Mouse (Mus musculus) forebrain, embryonic 10.5 days (tissue): Measurements from ENCODE around the gene Csnk1d. TPM values are rescaled to one million over a fixed set of nuclear protein-coding genes. Genes with fewer than 3 reads are reported as not detected.

ENCODE experiments used
- DNase-seq: peaks from one replicate; pipeline ENCODE4 v3.0.0-alpha.2; 2017; ENCODE audit warnings: low spot score; ENCODE audit errors: extremely low spot score
- H3K27ac ChIP-seq: fragments of 300-500 bp; sonication (generic); 2 replicates; pipeline ENCODE4 v1.5.1; 2016; ENCODE audit warnings: mild to moderate bottlenecking
- H3K27me3 ChIP-seq: fragments of 300-500 bp; sonication (generic); 2 replicates; pipeline ENCODE4 v1.6.1; 2016; ENCODE audit warnings: mild to moderate bottlenecking; ENCODE audit not compliant: poor library complexity, severe bottlenecking
- H3K36me3 ChIP-seq: fragments of 300-500 bp; sonication (generic); replicated peaks from 2 replicates; pipeline ENCODE4 v1.6.1; 2016; ENCODE audit warnings: mild to moderate bottlenecking, moderate library complexity
- H3K4me1 ChIP-seq: fragments of 300-500 bp; sonication (generic); 2 replicates; pipeline ENCODE4 v1.6.1; 2016
- H3K4me3 ChIP-seq: fragments of 300-500 bp; sonication (generic); 2 replicates; pipeline ENCODE4 v1.5.1; 2016; ENCODE audit warnings: mild to moderate bottlenecking, moderate library complexity
- H3K9me3 ChIP-seq: fragments of 300-500 bp; sonication (generic); 2 replicates; pipeline ENCODE4 v1.6.1; 2016; ENCODE audit warnings: mild to moderate bottlenecking, moderate library complexity
- WGBS: fragments of 180-500 bp; shearing (Covaris S2); methylation state at CpG from one replicate; pipeline ENCODE4 v1.1.7; 2016; 5-methylcytosine and 5-hydroxymethylcytosine counted together
- polyA plus RNA-seq: library from polyadenylated mRNA; unstranded; fragments of >200 nt; fragmentation: Nextera tagmentation; extraction: Ambion mirVana; gene quantifications from 2 replicates; pipeline ENCODE4 v1.2.1, GENCODE M21; 2016

Gene Csnk1d
- polyA plus RNA-seq, 1 experiment from 2014 or later = 120 TPM

DNA sequence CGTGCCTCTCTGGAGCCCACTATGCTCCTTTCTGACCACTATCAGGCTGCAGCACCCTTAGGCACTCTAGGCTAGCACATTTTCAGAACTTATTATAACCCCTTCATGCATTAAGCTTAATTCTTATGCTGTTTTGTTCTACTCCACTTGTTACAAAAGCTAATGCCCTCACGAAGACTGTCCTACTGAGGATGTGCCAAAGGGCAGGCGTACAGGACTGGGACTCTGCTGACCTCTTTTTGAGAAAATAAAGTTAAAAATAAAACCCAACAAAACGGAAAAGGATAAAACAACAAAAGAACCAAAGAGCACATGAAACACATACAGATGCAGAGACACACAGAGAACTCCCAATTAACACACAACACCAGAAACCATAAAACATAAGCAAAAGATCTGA is 9.5 kb downstream of the Csnk1d start:
- Histone ChIP-seq H3K27me3 (no peaks in the 10 kb centered on the region), H3K9me3 (no peaks in the 10 kb centered on the region), H3K27ac (no peak overlapping the region), H3K4me1 (no peaks in the 10 kb centered on the region), H3K4me3 (no peak overlapping the region), H3K36me3 (peaks cover 99% of the 10 kb centered on the region)
- DNase-seq = no peak
- 93% methylated on average over 4 of the region's 4 CpGs for WGBS

DNA sequence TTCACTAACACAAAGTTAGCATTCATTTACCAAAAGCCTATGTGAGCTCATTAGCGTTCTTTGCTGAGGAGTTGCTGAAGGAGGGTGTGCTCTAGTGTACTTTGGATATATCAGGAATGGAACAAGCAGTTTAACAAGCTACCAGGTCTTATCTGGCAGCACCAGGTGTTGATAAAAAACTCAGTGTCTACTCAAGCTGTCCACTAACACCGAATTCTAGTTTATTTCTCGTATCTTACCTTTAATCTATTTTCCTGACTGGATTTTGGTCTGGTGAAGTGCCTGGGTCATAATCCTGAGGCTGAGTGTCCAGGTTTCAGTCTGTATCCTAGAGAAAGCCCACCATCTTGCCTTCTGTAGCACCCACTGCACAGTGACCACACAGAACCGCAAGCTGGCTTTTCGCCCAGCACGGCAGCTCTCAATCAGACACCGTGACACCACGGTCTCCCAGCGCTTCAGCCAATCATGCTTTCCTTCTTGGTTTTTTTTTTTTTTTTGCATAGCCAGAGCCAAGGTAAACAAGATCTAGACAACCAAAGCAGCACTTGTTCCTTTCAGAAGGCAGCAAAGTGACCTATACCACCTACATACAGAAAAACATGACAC is 10.6 kb downstream of the Csnk1d start:
- H3K9me3 ChIP-seq = no peaks in the 10 kb centered on the region
- no peak for DNase-seq
- H3K27ac ChIP-seq = no peak overlapping the region
- no peaks in the 10 kb centered on the region for H3K27me3 ChIP-seq
- whole genome bisulfite sequencing = 88% methylated on average over 9 of the region's 9 CpGs
- H3K4me1 ChIP-seq = no peaks in the 10 kb centered on the region
- H3K36me3 ChIP-seq = peaks cover 99% of the 10 kb centered on the region
- H3K4me3 ChIP-seq = no peak overlapping the region

DNA sequence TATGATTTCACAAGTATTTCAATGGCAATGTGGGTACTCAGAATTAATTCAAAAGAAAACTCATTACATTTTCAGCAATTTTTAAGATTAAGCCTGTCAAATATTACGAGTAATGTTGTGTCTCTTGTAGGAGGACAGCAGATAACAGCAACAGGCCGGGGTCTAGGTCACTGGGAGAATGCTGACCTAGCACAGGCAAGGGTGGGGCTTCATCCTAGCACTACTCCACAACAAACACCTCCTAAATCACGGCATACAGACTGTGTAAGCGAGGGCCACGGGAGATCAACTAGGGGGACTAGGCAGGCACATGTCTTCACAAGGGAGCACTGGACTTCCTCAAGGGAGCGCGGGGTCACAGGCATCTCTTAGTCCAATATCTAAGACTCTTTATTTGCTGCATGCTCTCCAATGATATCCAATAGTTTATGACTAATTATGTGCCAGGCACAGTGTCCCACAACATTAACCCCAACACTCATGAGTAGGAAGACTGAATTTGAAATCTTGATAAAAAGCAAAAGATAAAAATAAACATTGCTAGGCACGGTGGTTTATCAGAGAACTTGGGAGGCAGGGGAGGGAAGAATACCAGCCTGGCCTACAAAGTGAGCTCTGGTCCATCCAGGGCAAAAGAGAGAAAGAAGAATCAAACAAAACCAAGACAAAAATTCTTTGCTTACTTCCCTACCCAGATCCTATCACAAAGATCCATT is 11.3 kb downstream of the Csnk1d start:
- H3K4me3 ChIP-seq = no peak overlapping the region
- H3K27ac ChIP-seq = no peak overlapping the region
- WGBS = 92% methylated on average over 8 of the region's 8 CpGs
- DNase-seq = no peak
- H3K4me1 ChIP-seq = no peaks in the 10 kb centered on the region
- H3K36me3 ChIP-seq = peaks cover 99% of the 10 kb centered on the region
- no peaks in the 10 kb centered on the region for H3K27me3 ChIP-seq
- H3K9me3 ChIP-seq = no peaks in the 10 kb centered on the region

DNA sequence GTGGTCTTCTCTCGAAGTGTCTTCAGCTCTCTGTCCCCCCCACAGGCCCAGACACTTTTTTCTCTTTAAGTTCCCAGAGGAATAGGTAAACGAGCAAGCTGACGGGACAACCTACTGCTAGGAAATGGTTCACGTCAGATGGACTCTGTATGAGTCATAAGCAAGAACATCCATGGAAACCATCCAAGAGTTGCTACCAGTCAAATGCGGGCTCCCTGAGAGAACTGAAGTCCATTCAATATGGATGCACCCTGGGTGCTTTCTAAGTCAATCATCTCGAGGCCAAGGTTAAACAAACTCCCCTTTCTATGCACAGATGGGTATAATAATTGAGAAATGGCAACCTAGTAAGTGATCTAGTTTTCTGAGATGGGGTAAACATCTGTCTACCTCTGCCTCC is 17.8 kb downstream of the Csnk1d start:
- no peaks in the 10 kb centered on the region for H3K9me3 ChIP-seq
- WGBS = 92% methylated on average over 6 of the region's 6 CpGs
- H3K27me3 ChIP-seq = no peaks in the 10 kb centered on the region
- peaks cover 100% of the 10 kb centered on the region for H3K36me3 ChIP-seq
- DNase-seq = no peak
- no peaks in the 10 kb centered on the region for H3K4me1 ChIP-seq
- no peak overlapping the region for H3K4me3 ChIP-seq
- no peak overlapping the region for H3K27ac ChIP-seq

DNA sequence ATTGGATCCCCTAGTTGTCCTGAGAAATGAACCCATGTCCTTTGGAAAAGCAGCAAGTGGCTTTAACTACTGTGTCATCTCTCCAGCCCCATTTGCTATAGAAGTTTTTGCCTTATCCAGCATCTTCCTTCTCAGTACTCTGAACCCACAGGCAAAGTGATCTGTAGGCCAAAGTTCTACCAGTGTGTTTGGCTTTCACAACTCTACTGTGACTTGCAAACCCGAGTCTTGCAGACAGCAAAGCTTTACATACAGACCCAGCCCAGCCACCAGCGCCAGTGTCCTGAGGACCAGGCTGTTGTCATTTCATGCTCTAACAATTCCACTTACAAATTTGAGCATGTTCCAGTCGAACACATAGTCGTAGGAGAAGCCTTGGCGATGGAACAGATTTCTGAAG is 19.9 kb downstream of the Csnk1d start:
- Histone ChIP-seq H3K27me3 (no peaks in the 10 kb centered on the region), H3K4me3 (no peak overlapping the region), H3K9me3 (no peaks in the 10 kb centered on the region), H3K27ac (no peak overlapping the region), H3K4me1 (no peaks in the 10 kb centered on the region), H3K36me3 (peaks cover 100% of the 10 kb centered on the region)
- WGBS = 95% methylated on average over 5 of the region's 5 CpGs
- DNase-seq = no peak

DNA sequence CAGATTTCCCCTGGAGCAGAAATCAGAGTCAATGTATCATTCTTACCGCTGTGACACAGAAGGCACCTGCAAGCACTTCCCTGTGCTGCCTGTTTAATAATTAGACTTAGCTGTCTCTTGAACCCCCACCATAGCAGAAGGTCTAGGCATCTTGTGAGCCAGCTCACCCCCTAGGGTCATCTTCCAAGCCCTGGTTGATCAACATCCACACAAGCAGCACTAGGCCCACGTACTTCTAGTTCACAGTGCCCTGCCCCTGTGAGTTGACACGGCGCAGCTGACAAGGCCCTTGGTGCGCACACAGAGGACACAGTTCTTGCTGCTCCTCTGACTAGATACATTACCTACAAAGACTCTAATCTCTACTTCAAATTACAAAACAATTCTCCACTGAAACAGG is 21.4 kb downstream of the Csnk1d start:
- no peak overlapping the region for H3K27ac ChIP-seq
- H3K4me1 ChIP-seq = peaks cover 5% of the 10 kb centered on the region
- peaks cover 100% of the 10 kb centered on the region for H3K36me3 ChIP-seq
- no peak for DNase-seq
- H3K9me3 ChIP-seq = no peaks in the 10 kb centered on the region
- H3K27me3 ChIP-seq = no peaks in the 10 kb centered on the region
- WGBS = 95% methylated on average over 5 of the region's 5 CpGs
- no peak overlapping the region for H3K4me3 ChIP-seq

DNA sequence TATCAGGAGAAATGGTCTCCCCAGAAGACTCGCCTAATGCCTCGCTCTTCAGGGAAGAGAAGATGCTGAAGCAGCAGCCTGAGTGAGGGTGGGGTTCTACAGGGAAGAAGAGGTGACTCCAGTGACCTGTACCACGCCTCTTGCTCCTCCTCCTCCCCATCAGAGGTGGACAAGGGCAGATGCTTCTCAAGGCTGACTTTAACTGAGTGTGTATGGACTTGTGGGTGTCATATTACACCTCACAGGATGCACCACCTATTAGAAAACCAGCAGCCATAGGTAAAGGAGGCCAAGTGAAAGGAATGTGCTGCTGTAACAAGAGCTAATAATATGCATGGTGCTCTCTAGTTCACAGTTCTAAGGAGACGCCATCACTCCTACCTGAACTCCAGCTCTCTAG is 25.5 kb downstream of the Csnk1d start:
- Histone ChIP-seq H3K4me1 (peaks cover 11% of the 10 kb centered on the region), H3K36me3 (peaks cover 100% of the 10 kb centered on the region), H3K9me3 (no peaks in the 10 kb centered on the region), H3K27ac (no peak overlapping the region), H3K27me3 (no peaks in the 10 kb centered on the region), H3K4me3 (no peak overlapping the region)
- 89% methylated on average over 4 of the region's 4 CpGs for WGBS
- DNase-seq = no peak

DNA sequence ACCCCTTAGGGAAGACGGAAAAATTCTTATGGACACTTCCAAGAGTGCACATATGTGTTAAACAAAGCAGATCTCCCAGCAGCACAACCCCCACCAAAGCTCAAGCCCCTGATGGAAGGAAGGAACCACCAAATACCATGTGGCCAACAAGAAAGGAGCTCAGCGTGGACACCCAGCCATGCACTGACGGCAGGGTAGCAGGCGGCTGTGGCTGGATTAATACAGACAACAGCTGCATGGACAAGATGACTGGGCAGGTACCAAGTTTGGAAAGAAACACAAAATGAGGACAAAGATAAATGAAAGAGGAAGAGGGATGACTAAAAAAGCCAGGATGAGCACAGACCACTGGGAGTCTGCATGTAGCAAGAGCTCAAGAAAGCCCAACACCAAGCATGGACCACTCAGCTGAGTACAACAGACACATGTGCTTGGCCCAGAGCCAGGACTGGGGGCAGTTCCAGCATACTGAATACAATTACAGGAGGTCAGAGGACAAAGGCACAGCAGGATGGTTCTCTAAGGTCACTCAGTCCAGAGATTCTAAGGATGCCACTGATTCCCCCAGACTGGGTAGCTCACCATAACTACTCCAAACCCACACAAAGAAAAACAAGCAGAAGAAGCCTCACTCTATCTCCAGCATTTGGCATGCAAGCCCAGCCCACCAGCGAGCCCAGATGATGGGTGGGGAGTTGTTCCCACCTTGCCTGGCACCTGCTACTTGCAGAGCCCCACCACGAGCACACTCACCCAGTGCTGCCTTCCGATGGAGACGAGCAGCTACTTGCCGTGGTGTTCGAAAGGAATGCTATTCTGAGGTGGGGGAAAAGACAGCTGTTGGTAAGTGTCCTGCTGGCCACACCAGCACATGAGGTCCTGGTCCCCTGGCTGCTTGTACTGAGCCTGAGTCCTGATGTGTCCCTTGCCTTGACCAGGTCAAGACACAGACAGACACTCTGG is 26.7 kb downstream of the Csnk1d start:
- Histone ChIP-seq H3K36me3 (peaks cover 100% of the 10 kb centered on the region), H3K9me3 (no peaks in the 10 kb centered on the region), H3K27ac (no peak overlapping the region), H3K27me3 (no peaks in the 10 kb centered on the region), H3K4me1 (peaks cover 13% of the 10 kb centered on the region), H3K4me3 (no peak overlapping the region)
- WGBS = 85% methylated on average over 10 of the region's 10 CpGs
- no peak for DNase-seq

DNA sequence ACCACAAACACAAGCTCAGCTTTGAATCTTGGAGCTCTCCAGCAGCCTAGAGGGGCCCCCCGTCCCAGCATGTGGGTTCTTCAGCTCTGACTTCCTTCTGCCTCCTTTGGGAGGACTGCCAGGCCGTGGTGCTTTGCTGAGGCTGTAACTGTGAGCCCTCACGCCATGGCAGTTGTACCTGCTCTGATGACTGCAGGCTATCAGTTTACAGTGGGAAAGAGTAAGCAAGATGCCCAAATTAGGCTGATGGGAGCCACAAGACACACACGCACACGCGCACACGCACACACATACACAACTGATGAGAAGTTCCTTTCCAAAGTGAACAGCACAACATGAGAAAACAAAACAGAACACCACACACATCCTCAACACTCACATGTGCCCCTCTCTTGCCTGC is 28.2 kb downstream of the Csnk1d start:
- Histone ChIP-seq H3K4me3 (no peak overlapping the region), H3K9me3 (no peaks in the 10 kb centered on the region), H3K27ac (no peak overlapping the region), H3K36me3 (peaks cover 100% of the 10 kb centered on the region), H3K27me3 (no peaks in the 10 kb centered on the region), H3K4me1 (peaks cover 22% of the 10 kb centered on the region)
- WGBS = 93% methylated on average over 7 of the region's 7 CpGs
- no peak for DNase-seq

DNA sequence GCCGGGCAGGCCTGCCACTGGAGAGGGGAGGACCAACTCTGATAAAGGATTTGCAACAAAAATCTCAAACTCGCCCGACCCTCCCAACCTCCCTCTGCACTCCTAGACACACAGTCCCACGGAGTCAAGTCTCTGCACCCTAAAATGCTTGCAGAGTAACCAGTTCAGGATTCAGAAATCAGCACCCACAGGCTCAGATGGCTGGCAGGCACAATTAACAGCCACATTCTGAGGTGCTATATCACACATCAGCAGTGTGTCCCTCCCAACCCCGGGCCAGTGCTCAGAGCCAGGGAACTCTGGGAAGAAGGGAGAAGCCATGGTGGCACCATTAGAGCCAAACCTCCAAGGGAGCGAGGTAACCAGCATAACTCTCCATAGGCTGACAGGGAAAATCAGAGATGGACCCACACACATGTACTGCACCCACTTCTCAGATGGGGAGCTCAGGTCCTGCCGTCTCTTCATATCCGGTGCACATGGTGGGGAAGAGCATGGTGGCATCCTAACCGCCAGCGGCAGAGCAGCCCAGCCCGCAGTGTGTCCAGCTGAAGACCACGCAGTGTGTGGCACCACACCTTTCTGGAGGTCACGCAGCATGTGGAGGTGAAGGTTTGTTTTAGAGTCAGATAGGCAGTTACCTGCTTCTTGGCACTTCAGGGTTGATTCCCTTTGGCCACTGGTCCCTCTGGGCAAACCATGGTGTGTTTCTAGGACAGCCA is 28.9 kb downstream of the Csnk1d start:
- no peak overlapping the region for H3K4me3 ChIP-seq
- DNase-seq = no peak
- H3K27ac ChIP-seq = no peak overlapping the region
- H3K36me3 ChIP-seq = peaks cover 100% of the 10 kb centered on the region
- H3K9me3 ChIP-seq = no peaks in the 10 kb centered on the region
- peaks cover 22% of the 10 kb centered on the region for H3K4me1 ChIP-seq
- H3K27me3 ChIP-seq = no peaks in the 10 kb centered on the region
- 93% methylated on average over 13 of the region's 13 CpGs for WGBS

DNA sequence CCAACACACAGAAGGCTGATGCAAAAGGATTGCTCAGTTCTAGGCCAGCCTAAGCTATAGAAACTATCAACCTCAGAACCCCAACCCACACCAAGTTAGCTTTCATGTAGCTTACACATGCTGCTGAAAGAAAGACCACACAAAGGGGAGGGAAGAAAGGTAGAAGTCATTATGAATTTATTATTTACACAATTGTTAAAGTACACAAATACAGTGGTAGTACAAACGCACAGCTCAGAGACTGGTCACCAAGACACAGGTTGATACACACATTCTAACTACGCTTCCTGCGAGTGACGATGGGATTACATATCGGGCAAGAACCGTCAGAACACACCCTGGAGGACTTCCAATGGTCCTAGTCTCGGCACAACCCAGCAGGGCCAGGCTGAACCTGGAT is 29.5 kb downstream of the Csnk1d start:
- Histone ChIP-seq H3K4me1 (peaks cover 25% of the 10 kb centered on the region), H3K36me3 (peaks cover 100% of the 10 kb centered on the region), H3K27me3 (no peaks in the 10 kb centered on the region), H3K9me3 (no peaks in the 10 kb centered on the region), H3K4me3 (no peak overlapping the region), H3K27ac (no peak overlapping the region)
- WGBS = 89% methylated on average over 7 of the region's 7 CpGs
- no peak for DNase-seq

DNA sequence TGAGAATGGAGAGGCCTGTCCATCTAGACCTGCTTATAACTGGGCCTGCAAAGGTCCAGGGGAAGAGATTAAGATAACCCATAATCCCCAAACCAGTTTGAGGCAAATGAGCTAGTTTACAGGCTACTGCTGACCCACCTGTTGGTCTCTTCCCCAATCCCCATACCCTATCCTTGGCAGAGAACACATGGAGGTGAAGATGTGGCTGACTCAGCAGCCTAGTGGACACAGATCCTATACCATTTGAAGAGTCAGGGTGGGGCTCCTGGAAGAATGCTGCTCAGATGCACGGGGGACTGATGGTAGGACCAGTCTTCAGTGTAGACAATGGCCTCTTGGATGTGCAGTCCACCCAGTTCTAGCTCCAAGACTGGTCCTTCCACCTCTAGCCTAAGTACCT is 30.9 kb downstream of the Csnk1d start:
- Histone ChIP-seq H3K4me3 (no peak overlapping the region), H3K4me1 (peaks cover 25% of the 10 kb centered on the region), H3K27me3 (no peaks in the 10 kb centered on the region), H3K9me3 (no peaks in the 10 kb centered on the region), H3K36me3 (peaks cover 100% of the 10 kb centered on the region), H3K27ac (no peak overlapping the region)
- DNase-seq = no peak
- 83% methylated on average over 1 of the region's 1 CpGs for WGBS
